Mouse (Mus musculus): ENCODE results near the gene Capn10. TPM values are rescaled to one million over a fixed set of nuclear protein-coding genes. Genes with fewer than 3 reads are reported as not detected.
A peak's percentile ranks its signal among the peaks of the same experiment; 100 is the strongest.

Gene Capn10
- total and polyA plus RNA-seq, 3 experiments = 30.7 to 43.3 TPM; not detected in 1

DNA sequence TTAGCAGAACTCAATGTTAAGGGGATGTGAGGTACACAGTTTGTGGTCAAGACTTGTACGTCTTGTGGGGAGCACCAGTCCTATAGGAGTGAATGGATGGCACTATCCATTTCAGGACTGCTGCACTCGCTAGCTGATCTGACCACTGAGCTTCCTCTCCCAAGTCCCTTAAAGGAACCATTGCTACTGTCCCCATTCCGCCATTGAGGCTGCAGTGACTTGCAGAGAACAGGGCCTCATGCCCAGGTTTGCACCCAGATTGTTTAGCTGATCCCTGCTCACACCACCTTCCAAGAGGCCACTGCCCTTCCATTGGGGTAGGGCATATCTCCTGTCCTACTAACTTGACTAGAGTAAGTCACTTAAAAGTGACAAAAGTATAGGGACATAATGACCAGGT is 25.5 kb upstream of the Capn10 start:
- peak; percentile 42 for DNase-seq (ENCODE audit: low read depth, low spot score)
- no peak overlapping the region for H3K27ac ChIP-seq (ENCODE audit: control insufficient read depth, low read depth, low read length)
- peaks cover 13 to 40% of the 10 kb centered on the region in 2 experiments for H3K4me1 ChIP-seq (ENCODE audit: control insufficient read depth in 1 of 2, insufficient read depth in 2 of 2, low read length in 2 of 2)
- peaks cover 0 to 25% of the 10 kb centered on the region in 2 experiments; a peak in 2 of 4 replicates for H3K36me3 ChIP-seq (ENCODE audit: control insufficient read depth in 1 of 2, insufficient read depth in 2 of 2, low read length in 2 of 2)
- H3K4me3 ChIP-seq (ENCODE audit: control insufficient read depth in 1 of 2, insufficient read depth in 1 of 2, low read depth in 2 of 2, low read length in 2 of 2) = no peak overlapping the region; a peak in 1 of 4 replicates
- TF ChIP-seq MAX (IDR thresholded peaks at IDR 0.05; ENCODE audit: low read length) (no peak), GABPA (IDR thresholded peaks at IDR 0.05; ENCODE audit: low read depth, low read length) (no peak), USF2 (IDR thresholded peaks at IDR 0.05; ENCODE audit: borderline replicate concordance in 1 of 2, insufficient read depth in 1 of 2, low read depth in 1 of 2, low read length in 2 of 2) (no peak), MEF2A (IDR thresholded peaks at IDR 0.05; ENCODE audit: extremely low read depth, insufficient replicate concordance, low read depth, low read length, poor library complexity, severe bottlenecking) (no peak), MYB (IDR thresholded peaks at IDR 0.05; ENCODE audit: low read depth, low read length) (no peak), MAZ (IDR thresholded peaks at IDR 0.05; ENCODE audit: low read depth, low read length) (no peak), ZC3H11A (IDR thresholded peaks at IDR 0.05; ENCODE audit: low read depth, low read length) (no peak)
- H3K9ac ChIP-seq (ENCODE audit: control insufficient read depth, low read depth, low read length, poor library complexity, severe bottlenecking) = no peak overlapping the region
- H3K9me3 ChIP-seq (replicated peaks; ENCODE audit: insufficient read depth, low read length) = no peaks in the 10 kb centered on the region
- peaks cover 31% of the 10 kb centered on the region for H3K79me2 ChIP-seq (ENCODE audit: control insufficient read depth, insufficient read depth, low read length, poor library complexity)
- H3K27me3 ChIP-seq (ENCODE audit: control insufficient read depth in 1 of 2, insufficient read depth in 2 of 2, low read length in 2 of 2) = no peaks in the 10 kb centered on the region

DNA sequence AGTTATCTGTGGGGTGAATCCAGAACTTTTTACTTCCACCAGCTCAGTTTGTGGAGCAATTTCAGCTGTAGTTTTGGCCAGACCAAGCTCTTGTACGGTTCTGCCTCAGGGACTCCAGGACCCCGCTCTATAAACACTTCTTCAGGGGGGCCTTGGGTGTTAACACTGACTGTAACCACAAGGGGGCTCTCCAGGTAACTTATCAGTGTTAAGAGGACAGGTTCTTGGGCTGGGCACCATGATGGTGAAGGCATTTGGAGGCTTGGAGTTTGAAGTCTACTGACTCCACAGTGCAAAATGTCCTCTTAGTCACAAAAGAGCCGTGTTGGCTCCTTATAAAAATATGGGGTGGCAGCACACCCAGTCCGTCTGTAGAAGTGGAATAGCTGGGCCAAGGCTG is 25.1 kb upstream of the Capn10 start:
- H3K9ac ChIP-seq (ENCODE audit: control insufficient read depth, low read depth, low read length, poor library complexity, severe bottlenecking) = no peak overlapping the region
- H3K36me3 ChIP-seq (ENCODE audit: control insufficient read depth in 1 of 2, insufficient read depth in 2 of 2, low read length in 2 of 2) = peaks cover 0 to 25% of the 10 kb centered on the region in 2 experiments; a peak in 2 of 4 replicates
- peaks cover 31% of the 10 kb centered on the region for H3K79me2 ChIP-seq (ENCODE audit: control insufficient read depth, insufficient read depth, low read length, poor library complexity)
- H3K27me3 ChIP-seq (ENCODE audit: control insufficient read depth in 1 of 2, insufficient read depth in 2 of 2, low read length in 2 of 2) = no peaks in the 10 kb centered on the region
- no peaks in the 10 kb centered on the region for H3K9me3 ChIP-seq (replicated peaks; ENCODE audit: insufficient read depth, low read length)
- peak; percentile 77 for DNase-seq (ENCODE audit: low read depth, low spot score)
- peak overlapping the region in 1 of 2 experiments; percentile 95; a peak in 1 of 4 replicates for H3K4me3 ChIP-seq (ENCODE audit: control insufficient read depth in 1 of 2, insufficient read depth in 1 of 2, low read depth in 2 of 2, low read length in 2 of 2)
- H3K27ac ChIP-seq (ENCODE audit: control insufficient read depth, low read depth, low read length) = no peak overlapping the region
- peaks cover 13 to 40% of the 10 kb centered on the region in 2 experiments for H3K4me1 ChIP-seq (ENCODE audit: control insufficient read depth in 1 of 2, insufficient read depth in 2 of 2, low read length in 2 of 2)
- TF ChIP-seq BHLHE40 (IDR thresholded peaks at IDR 0.05; ENCODE audit: borderline replicate concordance, low read depth, low read length) (no peak), MYC (IDR thresholded peaks at IDR 0.05; ENCODE audit: low read depth, low read length) (no peak), UBTF (IDR thresholded peaks at IDR 0.05; ENCODE audit: borderline replicate concordance, insufficient read depth, low read depth, low read length) (no peak), RAD21 (IDR thresholded peaks at IDR 0.05; ENCODE audit: low read depth, low read length) (peak; percentile 38), ETS1 (IDR thresholded peaks at IDR 0.05; ENCODE audit: low read depth, low read length) (no peak), TCF12 (IDR thresholded peaks at IDR 0.05; ENCODE audit: low read depth, low read length) (0 out of 2 replicates have a peak, but pooled peaks have one; percentile 11), CHD2 (IDR thresholded peaks at IDR 0.05; ENCODE audit: low read length) (no peak), MAX (IDR thresholded peaks at IDR 0.05; ENCODE audit: low read length) (no peak), CHD1 (IDR thresholded peaks at IDR 0.05; ENCODE audit: low read depth, low read length) (no peak), ZMIZ1 (IDR thresholded peaks at IDR 0.05; ENCODE audit: low read depth, low read length) (no peak), MYB (IDR thresholded peaks at IDR 0.05; ENCODE audit: low read depth, low read length) (no peak), USF2 (IDR thresholded peaks at IDR 0.05; ENCODE audit: borderline replicate concordance in 1 of 2, insufficient read depth in 1 of 2, low read depth in 1 of 2, low read length in 2 of 2) (no peak), TBP (IDR thresholded peaks at IDR 0.05; ENCODE audit: low read depth, low read length) (no peak), E2F4 (IDR thresholded peaks at IDR 0.05; ENCODE audit: borderline replicate concordance, low read depth, low read length) (no peak), NELFE (IDR thresholded peaks at IDR 0.05; ENCODE audit: low read depth, low read length) (no peak), SMC3 (IDR thresholded peaks at IDR 0.05; ENCODE audit: low read depth, low read length) (peak; percentile 54), JUND (IDR thresholded peaks at IDR 0.05; ENCODE audit: low read depth, low read length) (no peak), TAL1 (IDR thresholded peaks at IDR 0.05; ENCODE audit: low read length) (no peak), EP300 (IDR thresholded peaks at IDR 0.05; ENCODE audit: low read depth in 1 of 2, low read length in 2 of 2) (no peak), HCFC1 (IDR thresholded peaks at IDR 0.05; ENCODE audit: low read depth, low read length) (0 out of 2 replicates have a peak, but pooled peaks have one; percentile 36), MEF2A (IDR thresholded peaks at IDR 0.05; ENCODE audit: extremely low read depth, insufficient replicate concordance, low read depth, low read length, poor library complexity, severe bottlenecking) (no peak), GATA1 (IDR thresholded peaks at IDR 0.05; ENCODE audit: low read depth, low read length) (0 out of 2 replicates have a peak, but pooled peaks have one; percentile 3), GABPA (IDR thresholded peaks at IDR 0.05; ENCODE audit: low read depth, low read length) (no peak), MAZ (IDR thresholded peaks at IDR 0.05; ENCODE audit: low read depth, low read length) (peak; percentile 50; the same call in 1 of the 2 replicates), MAFK (IDR thresholded peaks at IDR 0.05; ENCODE audit: borderline replicate concordance, low read depth, low read length) (no peak), SIN3A (IDR thresholded peaks at IDR 0.05; ENCODE audit: low read length) (peak; percentile 48; the same call in 1 of the 2 replicates), KAT2A (conservative IDR thresholded peaks at IDR 0.05; ENCODE audit: low read depth, low read length) (no peak), RCOR1 (IDR thresholded peaks at IDR 0.05; ENCODE audit: low read depth, low read length) (no peak), ZNF384 (IDR thresholded peaks at IDR 0.05; ENCODE audit: low read depth, low read length) (no peak)

Data from MEL (cell line).